Mouse (Mus musculus): ENCODE measurements around the gene Oxt. TPM values are rescaled to one million over a fixed set of nuclear protein-coding genes. Genes with fewer than 3 reads are reported as not detected.
"Not testable (repeated sequence)": the region's sequence is repeated elsewhere in the genome, so short reads cannot be mapped to it uniquely, and the experiment has no call there.

The Oxt gene
- polyA plus RNA-seq, 1 experiment from 2014 or later, result 2.4 TPM

DNA sequence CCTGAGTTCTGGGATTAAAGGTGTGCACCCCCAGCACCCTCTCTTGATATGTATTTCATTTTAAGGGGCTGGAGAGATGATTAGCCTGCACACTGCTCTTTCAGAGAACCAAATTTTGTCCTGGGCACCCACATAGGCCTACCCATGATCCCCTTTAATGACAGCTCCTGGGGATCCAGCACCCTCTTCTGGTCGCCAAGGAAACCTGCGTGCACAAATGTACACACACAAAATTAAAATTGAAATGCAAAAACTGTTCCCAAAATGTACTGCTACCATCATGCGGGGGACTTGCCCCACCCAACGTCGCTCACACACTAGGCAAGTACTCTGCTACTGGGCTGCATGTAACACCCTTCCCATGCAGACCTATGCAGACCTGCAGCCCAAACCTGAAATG lies 1.0 kb upstream of the Oxt start:
- no peak overlapping the region for H3K9ac ChIP-seq (replicated peaks; ENCODE audit: low read depth, low read length)
- 81% methylated on average over 5 of the region's 5 CpGs for WGBS
- no peaks in the 10 kb centered on the region for H3K9me3 ChIP-seq (ENCODE audit: control insufficient read depth, low read length)
- H3K4me3 ChIP-seq (replicated peaks; ENCODE audit: low read length), result no peak overlapping the region
- H3K4me1 ChIP-seq (replicated peaks; ENCODE audit: control insufficient read depth, insufficient read depth, low read length), result peaks cover 6% of the 10 kb centered on the region
- H3K36me3 ChIP-seq (ENCODE audit: control insufficient read depth, insufficient read depth), result no peaks in the 10 kb centered on the region
- no peak overlapping the region for H3K27ac ChIP-seq (ENCODE audit: low read length)
- peaks cover 42% of the 10 kb centered on the region for H3K27me3 ChIP-seq (replicated peaks; ENCODE audit: control insufficient read depth, insufficient read depth, low read length)
- H3K4me2 ChIP-seq (ENCODE audit: low read length), result no peak overlapping the region
- ATAC-seq, result no peak

DNA sequence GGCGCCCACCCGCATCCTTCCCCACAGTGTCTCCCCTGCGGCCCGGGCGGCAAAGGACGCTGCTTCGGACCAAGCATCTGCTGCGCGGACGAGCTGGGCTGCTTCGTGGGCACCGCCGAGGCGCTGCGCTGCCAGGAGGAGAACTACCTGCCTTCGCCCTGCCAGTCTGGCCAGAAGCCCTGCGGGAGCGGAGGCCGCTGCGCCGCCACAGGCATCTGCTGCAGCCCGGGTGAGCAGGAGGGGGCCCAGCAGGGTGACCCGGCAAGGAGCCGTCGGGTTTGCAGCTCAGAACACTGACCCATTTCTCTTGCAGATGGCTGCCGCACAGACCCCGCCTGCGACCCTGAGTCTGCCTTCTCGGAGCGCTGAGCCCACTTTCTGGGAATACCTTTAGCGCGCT lies 591 bp downstream of the Oxt start:
- not testable (repeated sequence) for ATAC-seq; H3K27ac ChIP-seq (ENCODE audit: low read length); H3K36me3 ChIP-seq (ENCODE audit: control insufficient read depth, insufficient read depth); H3K9me3 ChIP-seq (ENCODE audit: control insufficient read depth, low read length)
- peaks cover 17% of the 10 kb centered on the region for H3K4me1 ChIP-seq (replicated peaks; ENCODE audit: control insufficient read depth, insufficient read depth, low read length)
- peak overlapping the region; percentile 2; the same call in 1 of the 2 replicates for H3K4me3 ChIP-seq (replicated peaks; ENCODE audit: low read length)
- peak overlapping the region; percentile 31; the same call in 1 of the 2 replicates for H3K9ac ChIP-seq (replicated peaks; ENCODE audit: low read depth, low read length)
- H3K4me2 ChIP-seq (ENCODE audit: low read length), result peak overlapping the region; percentile 40
- WGBS, result 3% methylated on average over 28 of the region's 32 CpGs
- H3K27me3 ChIP-seq (replicated peaks; ENCODE audit: control insufficient read depth, insufficient read depth, low read length), result peaks cover 57% of the 10 kb centered on the region

DNA sequence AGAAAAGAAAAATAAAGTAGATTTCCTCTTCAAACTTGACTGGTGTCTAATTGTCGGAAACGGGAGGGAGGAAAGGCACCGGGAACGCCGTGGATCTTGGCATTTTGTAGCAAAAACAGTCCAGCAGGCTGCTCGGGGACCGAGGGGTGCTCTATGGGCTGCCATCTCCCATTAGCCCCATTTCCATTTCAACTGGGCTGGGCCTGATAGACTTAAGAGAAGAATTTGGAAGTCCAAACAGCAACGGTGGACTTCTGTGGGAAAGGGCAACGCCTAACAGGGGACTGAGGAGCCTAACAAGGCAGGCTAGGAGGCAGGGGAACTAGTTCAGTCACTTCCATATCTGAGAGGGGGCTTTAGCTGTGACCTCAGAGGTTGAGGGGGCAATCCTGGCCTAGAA lies 1.0 kb downstream of the Oxt start:
- Histone ChIP-seq H3K4me1 (replicated peaks; ENCODE audit: control insufficient read depth, insufficient read depth, low read length) (peaks cover 17% of the 10 kb centered on the region), H3K36me3 (ENCODE audit: control insufficient read depth, insufficient read depth) (no peaks in the 10 kb centered on the region), H3K9ac (replicated peaks; ENCODE audit: low read depth, low read length) (no peak overlapping the region), H3K9me3 (ENCODE audit: control insufficient read depth, low read length) (no peaks in the 10 kb centered on the region), H3K27ac (ENCODE audit: low read length) (no peak overlapping the region), H3K27me3 (replicated peaks; ENCODE audit: control insufficient read depth, insufficient read depth, low read length) (peaks cover 61% of the 10 kb centered on the region), H3K4me3 (replicated peaks; ENCODE audit: low read length) (no peak overlapping the region), H3K4me2 (ENCODE audit: low read length) (no peak overlapping the region)
- 4% methylated on average over 9 of the region's 9 CpGs for whole genome bisulfite sequencing
- no peak for ATAC-seq

DNA sequence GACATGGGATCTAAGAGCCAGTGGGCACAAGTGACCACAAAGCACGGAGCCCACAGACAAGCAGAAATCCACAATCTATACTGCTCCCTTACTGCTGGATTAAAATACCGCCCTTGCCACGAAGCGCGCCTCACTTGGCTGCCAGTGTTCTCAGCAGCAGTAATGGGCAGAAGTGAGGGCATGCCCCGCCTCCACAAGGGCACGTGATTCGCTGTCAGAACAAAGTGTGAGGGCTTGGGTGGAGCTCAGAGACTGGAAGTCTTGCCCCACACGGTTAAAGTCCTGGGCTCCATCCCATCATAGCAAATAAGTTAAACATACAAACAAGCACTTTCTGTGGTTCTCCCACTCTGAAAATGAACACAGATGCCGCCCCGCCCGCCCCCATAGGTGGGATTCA lies 1.7 kb downstream of the Oxt start:
- WGBS, result 4% methylated on average over 12 of the region's 12 CpGs
- Histone ChIP-seq H3K4me3 (replicated peaks; ENCODE audit: low read length) (no peak overlapping the region), H3K36me3 (ENCODE audit: control insufficient read depth, insufficient read depth) (no peaks in the 10 kb centered on the region), H3K9ac (replicated peaks; ENCODE audit: low read depth, low read length) (no peak overlapping the region), H3K27me3 (replicated peaks; ENCODE audit: control insufficient read depth, insufficient read depth, low read length) (peaks cover 67% of the 10 kb centered on the region), H3K4me2 (ENCODE audit: low read length) (no peak overlapping the region), H3K9me3 (ENCODE audit: control insufficient read depth, low read length) (no peaks in the 10 kb centered on the region), H3K4me1 (replicated peaks; ENCODE audit: control insufficient read depth, insufficient read depth, low read length) (peaks cover 17% of the 10 kb centered on the region), H3K27ac (ENCODE audit: low read length) (no peak overlapping the region)
- peak; percentile 26; the same call in 1 of the 2 replicates for ATAC-seq

DNA sequence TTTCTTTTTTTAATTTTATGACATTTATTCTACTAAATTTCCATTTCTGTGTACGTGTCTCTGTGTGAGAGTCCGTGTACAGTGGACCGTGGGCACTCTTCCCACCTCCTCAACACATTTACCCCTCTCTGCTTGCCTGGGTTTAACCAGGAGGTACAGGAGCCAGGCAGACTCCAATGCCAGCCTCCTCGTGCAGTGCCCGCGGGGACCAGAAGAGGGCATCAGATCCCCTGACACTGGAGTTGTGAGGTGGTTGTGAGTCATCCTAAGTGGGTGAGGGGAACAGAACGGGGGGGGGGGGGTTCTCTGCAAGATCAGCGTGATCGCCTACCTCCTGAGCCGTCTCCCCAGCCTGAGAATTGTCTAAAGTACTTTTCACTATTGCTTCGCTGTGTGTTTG lies 2.2 kb downstream of the Oxt start:
- peaks cover 72% of the 10 kb centered on the region for H3K27me3 ChIP-seq (replicated peaks; ENCODE audit: control insufficient read depth, insufficient read depth, low read length)
- WGBS, result 12% methylated on average over 10 of the region's 11 CpGs
- no peak for ATAC-seq
- H3K9ac ChIP-seq (replicated peaks; ENCODE audit: low read depth, low read length), result no peak overlapping the region
- H3K36me3 ChIP-seq (ENCODE audit: control insufficient read depth, insufficient read depth), result no peaks in the 10 kb centered on the region
- H3K4me2 ChIP-seq (ENCODE audit: low read length), result no peak overlapping the region
- H3K27ac ChIP-seq (ENCODE audit: low read length), result no peak overlapping the region
- H3K4me1 ChIP-seq (replicated peaks; ENCODE audit: control insufficient read depth, insufficient read depth, low read length), result peaks cover 17% of the 10 kb centered on the region
- H3K4me3 ChIP-seq (replicated peaks; ENCODE audit: low read length), result no peak overlapping the region
- no peaks in the 10 kb centered on the region for H3K9me3 ChIP-seq (ENCODE audit: control insufficient read depth, low read length)

DNA sequence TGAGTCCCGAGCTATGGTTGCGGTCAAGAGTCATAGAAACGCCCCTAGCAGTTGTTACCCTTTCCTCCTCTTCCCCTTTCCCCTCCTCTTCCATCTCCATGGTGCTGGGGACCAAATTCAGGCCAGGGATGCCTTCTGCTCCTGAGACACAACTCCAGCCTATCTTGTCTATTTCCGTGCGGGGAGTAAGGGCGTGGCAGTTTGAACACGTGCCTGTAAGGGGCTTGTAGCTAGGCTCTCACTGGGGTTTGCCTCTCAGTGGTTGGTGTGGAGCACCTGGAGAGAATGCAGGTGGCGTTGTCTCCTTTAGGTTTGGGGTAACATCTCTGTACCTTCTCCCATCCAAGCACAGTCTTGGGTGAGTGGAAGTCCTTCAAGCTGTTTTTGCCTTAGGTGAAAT lies 3.8 kb downstream of the Oxt start:
- Histone ChIP-seq H3K4me3 (replicated peaks; ENCODE audit: low read length) (no peak overlapping the region), H3K36me3 (ENCODE audit: control insufficient read depth, insufficient read depth) (no peaks in the 10 kb centered on the region), H3K9me3 (ENCODE audit: control insufficient read depth, low read length) (no peaks in the 10 kb centered on the region), H3K4me2 (ENCODE audit: low read length) (no peak overlapping the region), H3K9ac (replicated peaks; ENCODE audit: low read depth, low read length) (no peak overlapping the region), H3K27me3 (replicated peaks; ENCODE audit: control insufficient read depth, insufficient read depth, low read length) (peaks cover 77% of the 10 kb centered on the region), H3K4me1 (replicated peaks; ENCODE audit: control insufficient read depth, insufficient read depth, low read length) (peaks cover 17% of the 10 kb centered on the region), H3K27ac (ENCODE audit: low read length) (no peak overlapping the region)
- 6% methylated on average over 8 of the region's 8 CpGs for WGBS
- no peak for ATAC-seq

DNA sequence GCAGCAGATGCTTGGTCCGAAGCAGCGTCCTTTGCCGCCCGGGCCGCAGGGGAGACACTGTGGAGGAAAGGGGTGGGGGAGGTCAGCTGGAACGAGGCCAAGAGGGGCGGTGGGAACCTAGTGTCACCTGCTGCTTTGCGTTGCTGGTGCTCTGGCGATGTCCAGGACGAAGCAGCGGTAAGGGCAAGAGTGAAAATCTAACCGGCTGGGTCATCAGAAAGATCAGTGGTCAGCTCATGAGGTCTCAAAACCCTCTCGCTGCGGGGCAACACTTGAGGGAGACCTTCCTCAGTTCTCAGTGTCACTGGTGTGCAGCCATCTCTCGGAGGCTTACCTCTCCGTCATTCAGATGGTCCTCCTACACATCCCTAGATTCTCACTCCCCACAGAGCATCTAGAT lies 5.2 kb downstream of the Oxt start:
- Histone ChIP-seq H3K4me1 (replicated peaks; ENCODE audit: control insufficient read depth, insufficient read depth, low read length) (peaks cover 16% of the 10 kb centered on the region), H3K36me3 (ENCODE audit: control insufficient read depth, insufficient read depth) (no peaks in the 10 kb centered on the region), H3K27ac (ENCODE audit: low read length) (no peak overlapping the region), H3K9ac (replicated peaks; ENCODE audit: low read depth, low read length) (peak overlapping the region; percentile 22; the same call in 1 of the 2 replicates), H3K4me2 (ENCODE audit: low read length) (peak overlapping the region; percentile 46), H3K27me3 (replicated peaks; ENCODE audit: control insufficient read depth, insufficient read depth, low read length) (peaks cover 65% of the 10 kb centered on the region), H3K4me3 (replicated peaks; ENCODE audit: low read length) (peak overlapping the region; percentile 34), H3K9me3 (ENCODE audit: control insufficient read depth, low read length) (no peaks in the 10 kb centered on the region)
- no peak for ATAC-seq
- 1% methylated on average over 16 of the region's 16 CpGs for WGBS

DNA sequence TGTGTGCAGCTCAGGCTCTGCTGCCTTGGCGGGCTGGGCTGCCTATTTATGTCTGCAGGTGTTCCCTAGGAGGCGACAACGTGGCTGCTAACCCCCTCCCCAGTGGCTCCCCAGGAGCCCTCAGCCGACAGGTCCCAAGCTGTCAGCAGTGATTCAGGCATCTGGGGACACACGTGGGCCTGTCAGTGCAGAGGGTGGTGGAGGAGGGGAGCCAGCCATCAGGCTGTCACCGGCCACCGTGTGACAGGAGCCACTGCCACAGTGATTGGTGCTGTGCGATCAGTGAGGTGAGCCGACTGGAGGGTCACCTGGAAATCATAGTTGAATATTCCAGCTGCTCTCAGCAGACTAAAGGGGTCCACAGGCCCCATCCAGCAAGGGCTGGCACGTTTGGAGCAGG lies 6.6 kb downstream of the Oxt start, which contains the start of gene Avp:
Gene Avp, minus strand, starts transcription at position 3 of the 400 bp plus-strand sequence.
- WGBS, result 28% methylated on average over 10 of the region's 10 CpGs

DNA sequence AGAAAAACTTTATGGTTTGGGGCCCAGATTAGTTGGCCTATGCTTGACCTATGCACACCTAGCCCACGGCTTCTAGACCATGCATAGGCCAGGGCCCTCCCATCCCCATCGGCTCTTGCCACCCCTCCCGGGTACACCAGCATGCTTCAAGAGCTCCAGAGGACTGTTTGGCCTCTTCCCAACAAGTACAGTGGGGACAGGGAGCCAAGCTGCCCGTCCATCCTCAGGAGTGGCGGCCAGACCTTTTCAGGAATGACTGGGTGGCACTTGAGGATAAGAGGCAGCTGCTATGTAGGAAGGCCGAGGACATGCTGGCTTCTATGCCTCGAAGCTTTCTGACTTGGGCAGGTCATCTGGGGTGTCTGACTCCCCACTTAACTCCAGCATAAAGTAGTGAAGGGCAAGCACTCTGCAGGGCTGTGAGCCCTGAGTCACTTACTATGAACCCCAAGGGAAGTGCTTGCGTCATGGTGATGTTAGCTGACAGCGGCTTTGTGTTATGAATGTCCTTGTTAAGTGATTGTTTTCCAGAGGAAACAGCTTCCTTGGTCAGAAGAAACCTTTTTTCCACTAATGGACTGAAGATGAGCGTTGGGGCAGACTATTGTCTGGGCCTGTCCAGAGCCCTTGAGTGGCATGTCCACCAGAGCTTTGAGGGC lies 8.1 kb downstream of the Oxt start:
- Histone ChIP-seq H3K36me3 (ENCODE audit: control insufficient read depth, insufficient read depth) (no peaks in the 10 kb centered on the region), H3K4me1 (replicated peaks; ENCODE audit: control insufficient read depth, insufficient read depth, low read length) (peaks cover 10% of the 10 kb centered on the region), H3K9me3 (ENCODE audit: control insufficient read depth, low read length) (no peaks in the 10 kb centered on the region), H3K27me3 (replicated peaks; ENCODE audit: control insufficient read depth, insufficient read depth, low read length) (peaks cover 44% of the 10 kb centered on the region), H3K4me2 (ENCODE audit: low read length) (no peak overlapping the region), H3K27ac (ENCODE audit: low read length) (no peak overlapping the region), H3K9ac (replicated peaks; ENCODE audit: low read depth, low read length) (no peak overlapping the region), H3K4me3 (replicated peaks; ENCODE audit: low read length) (no peak overlapping the region)
- no peak for ATAC-seq
- 76% methylated on average over 10 of the region's 10 CpGs for WGBS

More for the DNA sequence above, 6.6 kb downstream of the Oxt start, which contains the start of gene Avp:
- no peak within 1 kb of the TSS for H3K27ac ChIP-seq (ENCODE audit: low read length)
- H3K27me3 ChIP-seq (replicated peaks; ENCODE audit: control insufficient read depth, insufficient read depth, low read length), result peaks cover 57% of the 10 kb centered on the region
- H3K4me2 ChIP-seq (ENCODE audit: low read length), result no peak within 1 kb of the TSS
- H3K4me1 ChIP-seq (replicated peaks; ENCODE audit: control insufficient read depth, insufficient read depth, low read length), result peaks cover 13% of the 10 kb centered on the region
- no peaks in the 10 kb centered on the region for H3K9me3 ChIP-seq (ENCODE audit: control insufficient read depth, low read length)
- H3K36me3 ChIP-seq (ENCODE audit: control insufficient read depth, insufficient read depth), result no peaks in the 10 kb centered on the region
- H3K9ac ChIP-seq (replicated peaks; ENCODE audit: low read depth, low read length), result no peak within 1 kb of the TSS
- H3K4me3 ChIP-seq (replicated peaks; ENCODE audit: low read length), result no peak within 1 kb of the TSS
- ATAC-seq, result no peak
